Mouse (Mus musculus) naive thymus-derived CD4-positive, alpha-beta T cell, adult 2 months (primary cell): ENCODE measurements around the gene Vps54.

Experiments
- DNase-seq: peaks from one replicate; pipeline ENCODE4 v3.0.0-alpha.2; 2011; ENCODE audit warnings: low read depth

The Vps54 gene

DNA sequence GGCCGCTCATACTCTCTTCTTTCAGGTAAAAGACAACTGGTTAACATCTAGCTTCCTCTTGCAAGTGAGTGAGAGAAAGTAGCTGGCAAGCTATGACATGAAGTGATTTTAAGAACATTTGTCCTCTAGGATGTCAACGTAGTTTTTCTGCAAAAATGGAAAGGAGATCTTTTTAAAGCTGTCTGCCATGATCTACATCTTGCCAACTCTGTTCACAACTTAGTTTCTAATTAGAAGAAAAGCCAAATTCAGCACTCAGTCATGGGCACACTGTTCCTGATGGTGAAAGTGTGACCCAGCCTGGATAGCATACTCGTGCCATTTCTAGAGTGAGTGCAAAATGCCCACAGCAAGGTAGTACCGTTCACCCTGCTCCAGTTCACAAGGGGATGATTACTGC, 100.0 kb downstream of the Vps54 start:
- no peak for DNase-seq

DNA sequence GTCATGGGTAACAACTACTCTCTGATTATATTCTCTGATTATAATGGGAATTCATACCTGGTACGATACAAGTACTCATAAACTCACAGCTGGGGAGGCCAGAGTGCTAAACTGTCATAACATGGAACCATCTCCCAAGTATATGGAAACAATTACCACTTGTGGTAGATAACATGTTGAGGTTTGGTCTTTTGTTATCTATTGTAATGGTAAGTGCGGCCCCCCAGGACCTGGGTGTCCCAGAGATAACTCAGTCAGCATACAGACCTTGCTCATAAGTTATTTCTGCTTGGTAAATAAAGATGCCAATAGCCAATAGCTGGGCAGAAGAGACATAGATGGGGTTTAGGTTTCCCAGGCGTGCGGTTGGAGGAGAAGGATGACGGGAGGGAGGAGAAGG, 104.4 kb downstream of the Vps54 start:
- no peak for DNase-seq

DNA sequence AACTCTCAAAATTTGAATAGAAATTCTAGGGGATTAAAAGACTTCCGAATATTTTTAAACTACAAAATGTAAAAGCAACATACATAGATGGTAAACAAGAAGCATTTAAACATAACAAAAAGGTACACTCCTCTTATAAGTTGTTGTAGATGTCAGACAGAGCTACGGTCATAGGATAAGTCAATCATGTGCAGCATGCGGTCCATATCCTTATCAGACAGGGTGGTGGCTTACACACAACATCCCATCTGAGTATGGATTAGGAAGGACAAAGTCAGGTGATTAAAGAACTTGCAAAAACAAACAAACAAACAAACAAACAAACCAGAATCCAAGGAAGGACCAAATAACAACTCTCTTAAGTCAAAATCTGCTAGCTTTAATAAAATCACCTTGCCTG, 106.9 kb downstream of the Vps54 start:
- no peak for DNase-seq

DNA sequence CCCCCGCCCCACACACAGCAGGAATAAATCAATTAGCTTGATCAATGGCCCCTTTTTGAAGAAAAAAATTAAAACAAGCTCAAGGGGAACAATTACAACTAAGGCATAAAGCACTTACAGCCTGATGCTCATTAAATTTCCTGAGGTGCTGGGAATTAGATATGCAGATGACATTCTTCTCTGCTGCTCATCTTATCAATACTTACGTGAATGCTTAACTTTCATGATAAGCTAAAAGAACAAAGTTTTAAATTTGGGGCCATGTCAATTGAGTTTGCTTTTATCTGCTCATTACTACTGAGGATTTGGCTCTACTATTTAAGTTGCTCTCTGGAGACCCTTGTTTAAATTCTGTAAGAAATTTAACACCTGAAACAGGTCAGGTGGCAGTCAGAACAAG, 109.8 kb downstream of the Vps54 start:
- no peak for DNase-seq

DNA sequence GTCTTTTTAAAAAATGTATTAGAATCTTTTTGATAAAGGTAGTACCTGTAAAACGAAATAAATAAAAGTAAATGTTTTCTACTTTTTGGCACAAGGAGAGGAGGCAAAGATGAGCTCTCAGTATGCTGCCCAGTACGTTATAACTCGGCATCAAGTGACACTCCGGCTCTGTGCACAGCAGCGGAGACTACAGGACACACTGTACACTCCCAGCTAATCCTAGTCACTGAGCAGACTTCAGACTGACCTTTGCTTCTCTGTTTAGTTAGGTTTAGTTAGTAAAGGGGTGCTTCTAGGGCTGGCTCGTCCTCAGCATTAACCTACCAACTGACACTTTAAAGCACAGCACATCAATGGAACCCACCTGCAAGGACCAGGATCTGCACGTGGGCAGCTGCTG, 112.2 kb downstream of the Vps54 start:
- no peak for DNase-seq

GRCm38 (mm10) chr11:21363144-21363940, 124.3 kb downstream of the Vps54 start:
- no peak for DNase-seq

- no peak for DNase-seq
Measured at GRCm38 (mm10) chr11:21368466-21368865, 129.4 kb downstream of the Vps54 start.

GRCm38 (mm10) chr11:21369248-21370016, 130.4 kb downstream of the Vps54 start:
- peak; percentile 9 for DNase-seq

DNA sequence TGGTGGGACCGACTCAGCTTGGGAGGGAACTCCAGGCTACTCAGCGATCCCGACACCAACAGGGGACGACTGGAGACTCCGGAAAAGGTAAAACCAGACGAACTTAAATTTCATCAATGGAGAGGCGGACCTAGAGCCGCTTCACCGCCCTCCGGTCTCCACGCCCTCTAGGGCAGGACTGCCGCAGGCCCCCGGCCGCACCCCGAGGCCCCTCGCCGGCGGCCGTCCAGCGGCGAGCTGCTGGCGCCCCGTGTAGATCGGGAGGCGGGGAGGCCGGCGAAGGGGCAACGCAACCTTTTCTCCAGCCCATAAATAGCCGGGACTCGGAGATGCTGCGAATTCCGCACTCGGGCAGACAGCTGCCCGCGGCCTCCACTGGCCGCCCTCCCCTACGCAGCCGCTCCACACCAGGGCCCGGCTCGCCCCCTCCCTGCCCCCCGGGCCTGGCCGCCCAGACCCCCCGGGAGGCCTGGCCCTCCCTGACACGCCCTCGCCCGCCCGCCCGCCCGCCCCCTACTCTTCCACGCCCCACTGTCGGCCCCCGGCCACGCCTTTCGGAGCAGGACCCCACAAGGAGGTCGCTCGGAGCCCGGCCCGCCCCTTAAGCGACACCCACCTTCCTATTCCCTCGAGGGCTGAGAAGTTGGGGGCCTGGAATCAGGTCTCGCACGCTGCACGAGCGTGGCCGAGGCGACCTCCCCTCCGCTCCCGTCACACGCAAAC, 131.5 kb downstream of the Vps54 start:
- DNase-seq, result peak; percentile 67
